Mouse (Mus musculus): ENCODE measurements around the gene Zfp148. TPM values are rescaled to one million over a fixed set of nuclear protein-coding genes. Genes with fewer than 3 reads are reported as not detected.

Zfp148 gene
- polyA plus RNA-seq, 1 experiment from 2014 or later, result 12.8 TPM

DNA sequence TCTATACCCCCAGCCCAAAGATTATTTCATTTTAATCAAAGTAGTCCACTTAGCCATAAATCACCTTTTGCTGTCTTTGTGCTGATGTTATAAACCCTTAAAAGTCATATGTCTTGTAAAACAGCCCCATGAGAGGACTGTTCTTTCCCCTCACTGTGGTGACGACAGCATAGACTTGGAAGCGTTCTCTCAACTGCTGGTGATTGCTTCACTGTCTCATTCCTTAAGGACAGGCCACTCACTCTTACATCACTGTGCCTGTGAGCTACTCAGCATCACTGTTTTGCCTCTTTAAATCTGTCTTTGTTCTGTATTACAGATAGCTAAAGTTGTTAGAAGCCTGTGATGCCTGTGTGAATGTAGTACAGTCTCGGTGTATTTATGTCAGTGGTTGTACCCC is 80.8 kb downstream of the Zfp148 start:
- Histone ChIP-seq H3K4me1 (replicated peaks) (peaks cover 6% of the 10 kb centered on the region; the same call in 1 of the 2 replicates), H3K27me3 (no peaks in the 10 kb centered on the region), H3K9me3 (replicated peaks) (no peaks in the 10 kb centered on the region), H3K27ac (replicated peaks) (no peak overlapping the region), H3K4me2 (no peak overlapping the region), H3K4me3 (replicated peaks) (no peak overlapping the region), H3K36me3 (replicated peaks) (peaks cover 23% of the 10 kb centered on the region), H3K9ac (no peak overlapping the region)
- WGBS (ENCODE audit: insufficient replicate concordance), result 83% methylated on average over 3 of the region's 3 CpGs
- ATAC-seq (ENCODE audit: insufficient read depth), result no peak

DNA sequence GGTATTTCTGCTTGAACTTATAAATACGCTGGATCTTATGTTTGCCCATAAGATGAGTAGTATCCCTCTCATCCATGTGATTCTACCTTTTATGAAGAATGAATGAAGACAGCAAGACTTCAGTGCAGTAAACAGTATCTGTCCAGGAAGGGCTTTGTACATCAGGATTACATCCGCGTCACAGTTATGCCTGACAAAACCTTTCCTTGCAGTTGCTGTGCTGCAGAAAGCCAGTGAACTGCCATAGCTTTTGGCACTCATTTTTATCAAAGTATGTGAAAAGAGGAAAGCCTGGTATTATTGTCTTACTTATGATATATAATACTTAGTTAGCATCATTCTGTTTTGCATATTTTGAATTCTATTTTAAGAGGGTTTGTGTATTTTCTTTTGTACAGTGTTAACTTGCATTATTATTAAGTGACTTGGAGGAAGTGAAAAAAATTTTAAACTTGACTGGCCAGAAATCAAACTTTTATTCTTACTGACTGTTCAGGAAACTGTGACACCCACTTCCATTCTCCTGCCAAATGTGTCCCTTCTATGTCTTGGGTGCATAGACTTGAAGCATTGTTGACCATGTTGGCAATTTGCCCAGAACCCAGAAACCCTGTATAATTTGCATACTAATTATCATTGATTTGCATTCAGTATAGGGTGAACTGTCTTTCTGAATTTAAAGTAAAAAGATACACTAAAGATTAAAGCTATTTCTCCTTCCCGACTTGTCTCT is 84.0 kb downstream of the Zfp148 start:
- H3K9ac ChIP-seq, result no peak overlapping the region
- H3K36me3 ChIP-seq (replicated peaks), result peaks cover 7% of the 10 kb centered on the region
- no peak overlapping the region for H3K4me2 ChIP-seq
- no peak overlapping the region for H3K4me3 ChIP-seq (replicated peaks)
- no peak overlapping the region for H3K27ac ChIP-seq (replicated peaks)
- no peak for ATAC-seq (ENCODE audit: insufficient read depth)
- H3K4me1 ChIP-seq (replicated peaks), result peaks cover 6% of the 10 kb centered on the region; the same call in 1 of the 2 replicates
- no peaks in the 10 kb centered on the region for H3K9me3 ChIP-seq (replicated peaks)
- 84% methylated on average over 4 of the region's 4 CpGs for WGBS (ENCODE audit: insufficient replicate concordance)
- H3K27me3 ChIP-seq, result no peaks in the 10 kb centered on the region

GRCm38 (mm10) chr16:33465242-33465614 is 84.6 kb downstream of the Zfp148 start:
- H3K4me1 ChIP-seq (replicated peaks), result peaks cover 6% of the 10 kb centered on the region; the same call in 1 of the 2 replicates
- 84% methylated on average over 4 of the region's 4 CpGs for WGBS (ENCODE audit: insufficient replicate concordance)

GRCm38 (mm10) chr16:33467451-33467850 is 86.8 kb downstream of the Zfp148 start:
- WGBS (ENCODE audit: insufficient replicate concordance), result 65% methylated on average over 6 of the region's 6 CpGs

More at GRCm38 (mm10) chr16:33465242-33465614, 84.6 kb downstream of the Zfp148 start:
- Histone ChIP-seq H3K9me3 (replicated peaks) (no peaks in the 10 kb centered on the region), H3K36me3 (replicated peaks) (peaks cover 3% of the 10 kb centered on the region; the same call in 1 of the 2 replicates), H3K27me3 (no peaks in the 10 kb centered on the region), H3K9ac (no peak overlapping the region), H3K27ac (replicated peaks) (no peak overlapping the region), H3K4me3 (replicated peaks) (no peak overlapping the region), H3K4me2 (no peak overlapping the region)
- ATAC-seq (ENCODE audit: insufficient read depth), result no peak

GRCm38 (mm10) chr16:33469973-33470372 is 89.3 kb downstream of the Zfp148 start:
- Histone ChIP-seq H3K9ac (no peak overlapping the region), H3K9me3 (replicated peaks) (no peaks in the 10 kb centered on the region), H3K4me2 (no peak overlapping the region), H3K27me3 (no peaks in the 10 kb centered on the region), H3K4me1 (replicated peaks) (no peaks in the 10 kb centered on the region; the same call in 1 of the 2 replicates), H3K4me3 (replicated peaks) (no peak overlapping the region), H3K27ac (replicated peaks) (no peak overlapping the region), H3K36me3 (replicated peaks) (peaks cover 10% of the 10 kb centered on the region; the same call in 1 of the 2 replicates)
- no peak for ATAC-seq (ENCODE audit: insufficient read depth)

More at GRCm38 (mm10) chr16:33467451-33467850, 86.8 kb downstream of the Zfp148 start:
- Histone ChIP-seq H3K9ac (no peak overlapping the region), H3K4me2 (no peak overlapping the region), H3K27ac (replicated peaks) (no peak overlapping the region), H3K27me3 (no peaks in the 10 kb centered on the region), H3K9me3 (replicated peaks) (no peaks in the 10 kb centered on the region), H3K4me3 (replicated peaks) (no peak overlapping the region), H3K4me1 (replicated peaks) (peaks cover 6% of the 10 kb centered on the region; the same call in 1 of the 2 replicates), H3K36me3 (replicated peaks) (peaks cover 10% of the 10 kb centered on the region; the same call in 1 of the 2 replicates)
- no peak for ATAC-seq (ENCODE audit: insufficient read depth)

DNA sequence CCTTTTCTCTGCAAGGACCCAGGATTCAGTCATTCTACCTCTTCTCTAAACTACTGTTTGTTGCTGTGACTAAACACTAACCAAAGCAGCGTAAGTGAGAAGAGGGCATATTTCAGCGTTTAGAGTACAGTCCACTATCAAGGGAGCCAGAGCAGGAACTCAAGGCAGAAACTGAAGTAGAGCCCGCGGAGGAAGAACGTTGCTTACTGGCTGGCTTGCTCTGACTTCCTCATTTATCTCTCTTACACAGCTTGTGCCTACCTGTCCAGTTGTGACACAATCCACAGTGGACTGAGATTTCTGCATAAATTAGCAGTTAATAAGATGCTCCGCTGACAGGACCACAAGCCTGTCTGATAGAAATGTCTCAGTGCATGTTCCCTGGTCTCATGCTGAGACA is 93.7 kb downstream of the Zfp148 start:
- H3K9ac ChIP-seq, result no peak overlapping the region
- H3K4me1 ChIP-seq (replicated peaks), result no peaks in the 10 kb centered on the region; the same call in 1 of the 2 replicates
- H3K27me3 ChIP-seq, result no peaks in the 10 kb centered on the region
- H3K4me3 ChIP-seq (replicated peaks), result no peak overlapping the region
- WGBS (ENCODE audit: insufficient replicate concordance), result 66% methylated on average over 6 of the region's 6 CpGs
- H3K9me3 ChIP-seq (replicated peaks), result no peaks in the 10 kb centered on the region
- ATAC-seq (ENCODE audit: insufficient read depth), result no peak
- peaks cover 28% of the 10 kb centered on the region for H3K36me3 ChIP-seq (replicated peaks)
- no peak overlapping the region for H3K27ac ChIP-seq (replicated peaks)
- no peak overlapping the region for H3K4me2 ChIP-seq

- no peak overlapping the region for H3K4me2 ChIP-seq
- peaks cover 31% of the 10 kb centered on the region for H3K36me3 ChIP-seq (replicated peaks)
- no peaks in the 10 kb centered on the region for H3K4me1 ChIP-seq (replicated peaks)
- H3K4me3 ChIP-seq (replicated peaks), result no peak overlapping the region
- no peak overlapping the region for H3K27ac ChIP-seq (replicated peaks)
- no peaks in the 10 kb centered on the region for H3K27me3 ChIP-seq
- no peaks in the 10 kb centered on the region for H3K9me3 ChIP-seq (replicated peaks)
- H3K9ac ChIP-seq, result no peak overlapping the region
- no peak for ATAC-seq (ENCODE audit: insufficient read depth)
These were observed 99.3 kb downstream of the Zfp148 start for GRCm38 (mm10) chr16:33479926-33480325.

- Histone ChIP-seq H3K9me3 (replicated peaks) (no peaks in the 10 kb centered on the region), H3K36me3 (replicated peaks) (peaks cover 23% of the 10 kb centered on the region; the same call in 1 of the 2 replicates)
- 83% methylated on average over 2 of the region's 2 CpGs for WGBS (ENCODE audit: insufficient replicate concordance)
These were observed 100.5 kb downstream of the Zfp148 start for GRCm38 (mm10) chr16:33481148-33481547.

GRCm38 (mm10) chr16:33482309-33482708 is 101.7 kb downstream of the Zfp148 start:
- H3K4me2 ChIP-seq, result no peak overlapping the region
- no peak overlapping the region for H3K4me3 ChIP-seq (replicated peaks)
- H3K36me3 ChIP-seq (replicated peaks), result peaks cover 16% of the 10 kb centered on the region; the same call in 1 of the 2 replicates
- no peaks in the 10 kb centered on the region for H3K4me1 ChIP-seq (replicated peaks)
- WGBS (ENCODE audit: insufficient replicate concordance), result 81% methylated on average over 3 of the region's 3 CpGs
- no peaks in the 10 kb centered on the region for H3K9me3 ChIP-seq (replicated peaks)
- H3K9ac ChIP-seq, result no peak overlapping the region
- no peak overlapping the region for H3K27ac ChIP-seq (replicated peaks)
- no peaks in the 10 kb centered on the region for H3K27me3 ChIP-seq
- no peak for ATAC-seq (ENCODE audit: insufficient read depth)

More at GRCm38 (mm10) chr16:33481148-33481547, 100.5 kb downstream of the Zfp148 start:
- H3K9ac ChIP-seq, result no peak overlapping the region
- H3K27ac ChIP-seq (replicated peaks), result no peak overlapping the region
- H3K27me3 ChIP-seq, result no peaks in the 10 kb centered on the region
- H3K4me1 ChIP-seq (replicated peaks), result no peaks in the 10 kb centered on the region
- no peak for ATAC-seq (ENCODE audit: insufficient read depth)
- H3K4me2 ChIP-seq, result no peak overlapping the region
- H3K4me3 ChIP-seq (replicated peaks), result no peak overlapping the region

DNA sequence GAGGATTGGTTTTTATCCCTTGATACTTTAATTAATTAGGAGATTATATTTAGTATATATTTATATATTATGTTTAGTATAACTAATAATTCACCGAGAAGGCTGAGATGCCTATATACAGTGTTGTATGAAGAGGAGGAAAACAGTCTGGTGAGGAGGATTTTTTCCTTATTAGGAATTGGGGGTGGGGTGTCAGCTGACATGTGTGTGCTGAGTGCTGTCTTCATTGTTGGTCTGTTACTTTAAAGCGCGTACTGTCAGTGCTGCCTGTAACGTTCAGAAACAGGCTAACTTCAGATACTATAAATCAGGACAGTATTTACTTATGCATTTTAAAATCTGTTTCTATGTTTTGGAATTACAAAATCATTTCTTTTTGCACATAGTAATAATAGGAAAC is 107.1 kb downstream of the Zfp148 start:
- Histone ChIP-seq H3K27me3 (no peaks in the 10 kb centered on the region), H3K4me1 (replicated peaks) (no peaks in the 10 kb centered on the region), H3K9ac (no peak overlapping the region), H3K27ac (replicated peaks) (no peak overlapping the region), H3K36me3 (replicated peaks) (peaks cover 15% of the 10 kb centered on the region), H3K9me3 (replicated peaks) (no peaks in the 10 kb centered on the region), H3K4me3 (replicated peaks) (no peak overlapping the region), H3K4me2 (no peak overlapping the region)
- no peak for ATAC-seq (ENCODE audit: insufficient read depth)
- 89% methylated on average over 4 of the region's 4 CpGs for WGBS (ENCODE audit: insufficient replicate concordance)

GRCm38 (mm10) chr16:33494374-33494773 is 113.7 kb downstream of the Zfp148 start:
- 82% methylated on average over 4 of the region's 4 CpGs for WGBS (ENCODE audit: insufficient replicate concordance)
- Histone ChIP-seq H3K27ac (replicated peaks) (no peak overlapping the region), H3K4me3 (replicated peaks) (no peak overlapping the region), H3K9me3 (replicated peaks) (no peaks in the 10 kb centered on the region), H3K36me3 (replicated peaks) (peaks cover 35% of the 10 kb centered on the region), H3K4me2 (no peak overlapping the region), H3K9ac (no peak overlapping the region), H3K27me3 (no peaks in the 10 kb centered on the region), H3K4me1 (replicated peaks) (no peaks in the 10 kb centered on the region)
- ATAC-seq (ENCODE audit: insufficient read depth), result no peak

- H3K4me2 ChIP-seq, result no peak overlapping the region
- H3K27me3 ChIP-seq, result no peaks in the 10 kb centered on the region
- H3K27ac ChIP-seq (replicated peaks), result no peak overlapping the region
- no peaks in the 10 kb centered on the region for H3K36me3 ChIP-seq (replicated peaks)
- H3K9me3 ChIP-seq (replicated peaks), result no peaks in the 10 kb centered on the region
- no peak overlapping the region for H3K9ac ChIP-seq
- no peak overlapping the region for H3K4me3 ChIP-seq (replicated peaks)
- 64% methylated on average over 4 of the region's 4 CpGs for WGBS (ENCODE audit: insufficient replicate concordance)
- ATAC-seq (ENCODE audit: insufficient read depth), result no peak
- no peaks in the 10 kb centered on the region for H3K4me1 ChIP-seq (replicated peaks)
These were observed 127.4 kb downstream of the Zfp148 start for GRCm38 (mm10) chr16:33508082-33508481.

All from liver, embryonic 15.5 days (tissue).